Mouse (Mus musculus) neural tube, embryonic 15.5 days (tissue): ENCODE measurements around the gene Tppp3. TPM values are rescaled to one million over a fixed set of nuclear protein-coding genes. Genes with fewer than 3 reads are reported as not detected.
A peak's percentile ranks its signal among the peaks of the same experiment; 100 is the strongest.

ENCODE experiments used
- ATAC-seq: fragments of 200-750 bp; cut with Nextera tagmentation; 2 replicates; pipeline ENCODE4 v1.8.0; 2017; ENCODE audit warnings: mild to moderate bottlenecking, moderate TSS enrichment, moderate library complexity; ENCODE audit not compliant: low FRiP score
- H3K27ac ChIP-seq: fragments of 300-500 bp; sonication (generic); replicated peaks from 2 replicates; pipeline ENCODE4 v1.5.1; 2015; ENCODE audit warnings: mild to moderate bottlenecking, inconsistent platforms
- H3K27me3 ChIP-seq: fragments of 300-500 bp; sonication (generic); replicated peaks from 2 replicates; pipeline ENCODE4 v1.6.1; 2015; ENCODE audit warnings: inconsistent platforms
- H3K36me3 ChIP-seq: fragments of 300-500 bp; sonication (generic); 2 replicates; pipeline ENCODE4 v1.6.1; 2015; ENCODE audit warnings: inconsistent platforms
- H3K4me1 ChIP-seq: fragments of 300-500 bp; sonication (generic); 2 replicates; pipeline ENCODE4 v1.6.1; 2015; ENCODE audit warnings: inconsistent platforms
- H3K4me2 ChIP-seq: fragments of 300-500 bp; sonication (generic); 2 replicates; pipeline ENCODE4 v1.6.1; 2015; ENCODE audit warnings: inconsistent platforms, mild to moderate bottlenecking, moderate library complexity
- H3K4me3 ChIP-seq: fragments of 300-500 bp; sonication (generic); replicated peaks from 2 replicates; pipeline ENCODE4 v1.5.1; 2015; ENCODE audit warnings: mild to moderate bottlenecking, inconsistent platforms
- H3K9ac ChIP-seq: fragments of 300-500 bp; sonication (generic); replicated peaks from 2 replicates; pipeline ENCODE4 v1.6.1; 2015; ENCODE audit warnings: mild to moderate bottlenecking, inconsistent platforms
- H3K9me3 ChIP-seq: fragments of 300-500 bp; sonication (generic); replicated peaks from 2 replicates; pipeline ENCODE4 v1.6.1; 2016; ENCODE audit warnings: inconsistent platforms
- WGBS: fragments of 180-500 bp; shearing (Covaris S2); methylation state at CpG from one replicate; pipeline ENCODE4 v1.1.7; 2015; ENCODE audit warnings: mixed read lengths; 5-methylcytosine and 5-hydroxymethylcytosine counted together
- polyA plus RNA-seq: library from polyadenylated mRNA; unstranded; fragments of >200 nt; fragmentation: Nextera tagmentation; extraction: Ambion mirVana; gene quantifications from 2 replicates; pipeline ENCODE4 v1.2.1, GENCODE M21; 2015

The Tppp3 gene
- polyA plus RNA-seq, 1 experiment from 2014 or later, result 288 TPM

- Histone ChIP-seq H3K9me3 (no peaks in the 10 kb centered on the region), H3K27me3 (peaks cover 5% of the 10 kb centered on the region; the same call in 1 of the 2 replicates), H3K9ac (no peak overlapping the region), H3K4me2 (no peak overlapping the region), H3K27ac (no peak overlapping the region), H3K36me3 (no peaks in the 10 kb centered on the region), H3K4me1 (peaks cover 61% of the 10 kb centered on the region), H3K4me3 (no peak overlapping the region)
- 57% methylated on average over 9 of the region's 9 CpGs for WGBS
- no peak for ATAC-seq
These were observed 1.7 kb upstream of the Tppp3 start for GRCm38 (mm10) chr8:105472983-105473382.

DNA sequence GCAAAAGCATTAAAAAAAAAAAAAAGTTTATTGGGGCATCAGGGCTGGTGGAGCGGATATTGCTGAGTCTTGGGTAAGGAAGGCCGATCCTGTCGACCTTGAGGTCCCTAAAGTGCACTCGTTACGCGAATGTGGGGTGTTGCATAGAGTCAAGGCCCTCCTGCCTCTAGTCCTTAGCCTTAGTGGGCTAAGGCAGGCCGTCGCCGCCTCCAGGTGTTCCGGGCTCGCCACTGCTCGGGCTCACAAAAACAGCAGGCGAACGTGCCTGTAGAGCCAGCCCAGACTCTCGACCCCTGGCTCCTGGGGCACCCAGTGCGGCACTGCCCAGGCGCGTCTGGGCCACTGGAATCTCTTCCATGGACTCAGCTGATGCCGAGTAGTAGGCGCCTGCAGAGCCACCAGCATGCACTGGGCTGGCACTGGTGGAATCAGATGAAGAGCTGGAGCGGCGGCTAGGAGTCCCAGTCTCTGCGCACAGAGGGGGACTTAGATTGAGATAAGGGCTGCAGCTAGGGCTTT is 1.1 kb upstream of the Tppp3 start:
- Histone ChIP-seq H3K4me3 (no peak overlapping the region), H3K9ac (no peak overlapping the region), H3K36me3 (0 out of 2 replicates have a peak, but pooled peaks cover 3% of the 10 kb centered on the region), H3K4me2 (no peak overlapping the region), H3K27me3 (peaks cover 5% of the 10 kb centered on the region; the same call in 1 of the 2 replicates), H3K9me3 (no peaks in the 10 kb centered on the region), H3K4me1 (peaks cover 64% of the 10 kb centered on the region), H3K27ac (no peak overlapping the region)
- WGBS, result 26% methylated on average over 23 of the region's 23 CpGs
- ATAC-seq, result no peak

GRCm38 (mm10) chr8:105470681-105471313 is 529 bp downstream of the Tppp3 start:
- peaks cover 8% of the 10 kb centered on the region; the same call in 1 of the 2 replicates for H3K36me3 ChIP-seq
- WGBS, result 14% methylated on average over 11 of the region's 11 CpGs
- H3K4me3 ChIP-seq, result peak overlapping the region; percentile 45
- ATAC-seq, result peak; percentile 76
- H3K4me1 ChIP-seq, result peaks cover 76% of the 10 kb centered on the region
- peak overlapping the region; percentile 55 for H3K9ac ChIP-seq
- peak overlapping the region; percentile 68 for H3K4me2 ChIP-seq
- no peaks in the 10 kb centered on the region for H3K9me3 ChIP-seq
- H3K27me3 ChIP-seq, result peaks cover 5% of the 10 kb centered on the region; the same call in 1 of the 2 replicates
- H3K27ac ChIP-seq, result peak overlapping the region; percentile 78

DNA sequence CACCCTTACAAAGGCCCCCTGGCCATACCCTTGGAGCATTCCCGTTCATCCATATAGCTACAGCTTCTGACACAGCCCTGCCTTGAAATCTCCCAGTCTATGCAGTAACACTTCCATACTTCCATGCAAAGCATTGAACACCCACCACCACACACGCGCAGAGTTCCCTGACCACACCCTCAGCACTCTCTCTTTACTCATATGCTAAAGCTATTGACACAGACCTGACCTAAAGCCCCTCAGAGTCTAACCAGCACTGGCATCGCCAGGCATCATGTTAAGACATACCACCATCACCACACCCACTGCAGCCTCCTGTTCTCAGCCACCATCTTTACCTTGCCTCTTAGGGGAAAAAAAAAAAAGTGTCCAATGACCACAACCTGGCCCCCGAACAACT is 1.1 kb downstream of the Tppp3 start:
- WGBS, result 49% methylated on average over 5 of the region's 5 CpGs
- H3K9me3 ChIP-seq, result no peaks in the 10 kb centered on the region
- peaks cover 5% of the 10 kb centered on the region; the same call in 1 of the 2 replicates for H3K27me3 ChIP-seq
- no peak for ATAC-seq
- peak overlapping the region; percentile 55 for H3K9ac ChIP-seq
- peak overlapping the region; percentile 78 for H3K27ac ChIP-seq
- peak overlapping the region; percentile 68 for H3K4me2 ChIP-seq
- peak overlapping the region; percentile 45 for H3K4me3 ChIP-seq
- peaks cover 8% of the 10 kb centered on the region; the same call in 1 of the 2 replicates for H3K36me3 ChIP-seq
- H3K4me1 ChIP-seq, result peaks cover 72% of the 10 kb centered on the region

DNA sequence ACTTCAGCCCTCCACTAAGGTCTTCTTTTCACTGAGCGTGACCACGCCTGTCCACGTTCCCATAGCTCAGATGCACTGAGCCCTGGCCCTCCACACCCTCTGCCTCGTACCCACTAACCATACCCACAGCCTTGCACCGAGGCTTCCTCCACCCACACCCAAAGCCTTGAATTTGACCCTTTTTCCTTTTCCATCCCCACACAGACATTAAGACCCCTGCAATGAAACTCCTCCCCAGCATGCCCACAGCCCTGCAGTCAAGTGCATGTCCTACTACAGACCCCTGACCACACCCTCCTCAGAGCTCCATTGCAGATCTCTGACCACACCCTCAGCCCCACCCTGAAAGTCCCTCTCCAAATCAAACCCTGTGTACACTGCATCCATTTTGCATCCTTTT is 1.5 kb downstream of the Tppp3 start:
- Histone ChIP-seq H3K9me3 (no peaks in the 10 kb centered on the region), H3K36me3 (peaks cover 8% of the 10 kb centered on the region; the same call in 1 of the 2 replicates), H3K27ac (peak overlapping the region; percentile 78), H3K9ac (no peak overlapping the region; the same call in 1 of the 2 replicates), H3K4me3 (peak overlapping the region; percentile 45), H3K4me2 (peak overlapping the region; percentile 68), H3K4me1 (peaks cover 67% of the 10 kb centered on the region), H3K27me3 (peaks cover 5% of the 10 kb centered on the region; the same call in 1 of the 2 replicates)
- whole genome bisulfite sequencing, result 67% methylated on average over 5 of the region's 5 CpGs
- no peak for ATAC-seq

GRCm38 (mm10) chr8:105469041-105469695 is 2.2 kb downstream of the Tppp3 start:
- ATAC-seq, result peak; percentile 17; the same call in 1 of the 2 replicates
- H3K4me3 ChIP-seq, result peak overlapping the region; percentile 45
- peaks cover 5% of the 10 kb centered on the region; the same call in 1 of the 2 replicates for H3K27me3 ChIP-seq
- no peak overlapping the region; the same call in 1 of the 2 replicates for H3K9ac ChIP-seq
- H3K9me3 ChIP-seq, result no peaks in the 10 kb centered on the region
- 19% methylated on average over 6 of the region's 6 CpGs for WGBS
- peak overlapping the region; percentile 78 for H3K27ac ChIP-seq
- peaks cover 8% of the 10 kb centered on the region; the same call in 1 of the 2 replicates for H3K36me3 ChIP-seq
- H3K4me1 ChIP-seq, result peaks cover 64% of the 10 kb centered on the region
- H3K4me2 ChIP-seq, result peak overlapping the region; percentile 68

- Histone ChIP-seq H3K27me3 (peaks cover 3% of the 10 kb centered on the region; the same call in 1 of the 2 replicates), H3K9ac (no peak overlapping the region), H3K36me3 (peaks cover 8% of the 10 kb centered on the region; the same call in 1 of the 2 replicates), H3K4me2 (no peak overlapping the region), H3K9me3 (no peaks in the 10 kb centered on the region), H3K27ac (peak overlapping the region; percentile 78; the same call in 1 of the 2 replicates), H3K4me1 (peaks cover 62% of the 10 kb centered on the region), H3K4me3 (no peak overlapping the region)
- 91% methylated on average over 27 of the region's 27 CpGs for WGBS
- ATAC-seq, result no peak
These were observed 3.2 kb downstream of the Tppp3 start for GRCm38 (mm10) chr8:105468002-105468720.

- no peak overlapping the region for H3K9ac ChIP-seq
- H3K9me3 ChIP-seq, result no peaks in the 10 kb centered on the region
- peaks cover 64% of the 10 kb centered on the region for H3K4me1 ChIP-seq
- H3K27me3 ChIP-seq, result no peaks in the 10 kb centered on the region
- ATAC-seq, result no peak
- H3K36me3 ChIP-seq, result peaks cover 8% of the 10 kb centered on the region; the same call in 1 of the 2 replicates
- WGBS, result 95% methylated on average over 10 of the region's 10 CpGs
- H3K4me3 ChIP-seq, result no peak overlapping the region
- H3K4me2 ChIP-seq, result no peak overlapping the region
- H3K27ac ChIP-seq, result peak overlapping the region; percentile 72
These were observed 3.8 kb downstream of the Tppp3 start for GRCm38 (mm10) chr8:105467396-105467985.

DNA sequence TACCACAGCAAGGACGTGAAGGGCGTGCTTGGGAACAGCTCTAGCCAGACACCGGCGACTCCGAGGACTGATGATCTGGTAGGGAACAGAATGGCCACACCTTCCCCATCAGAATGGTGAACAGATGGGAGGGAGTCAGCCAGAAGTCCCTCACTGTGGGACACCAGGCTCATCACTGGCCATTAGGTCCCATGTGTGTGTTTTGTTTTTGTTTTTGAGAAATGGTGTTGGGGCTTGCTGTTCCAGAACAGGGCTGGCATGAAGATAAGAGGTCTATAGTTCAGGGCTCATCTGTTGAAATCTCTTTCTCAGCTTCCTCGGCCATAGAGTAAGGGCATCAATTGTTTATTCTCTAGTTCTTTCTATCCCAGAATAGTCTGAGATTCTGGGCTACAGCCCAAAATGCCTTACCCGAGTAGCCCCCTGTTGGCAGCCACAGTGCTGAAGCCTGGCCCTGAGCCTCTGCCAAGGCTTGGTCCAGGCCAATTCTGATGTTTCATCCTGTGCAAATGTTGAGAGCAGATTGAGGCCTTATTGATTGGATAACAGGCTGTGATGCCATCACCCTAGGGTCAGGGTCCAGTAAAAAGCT is 4.5 kb downstream of the Tppp3 start:
- Histone ChIP-seq H3K9ac (no peak overlapping the region), H3K4me1 (peaks cover 60% of the 10 kb centered on the region), H3K27me3 (no peaks in the 10 kb centered on the region), H3K9me3 (no peaks in the 10 kb centered on the region), H3K4me2 (no peak overlapping the region), H3K4me3 (no peak overlapping the region), H3K36me3 (peaks cover 8% of the 10 kb centered on the region; the same call in 1 of the 2 replicates), H3K27ac (peak overlapping the region; percentile 72)
- ATAC-seq, result no peak
- WGBS, result 69% methylated on average over 7 of the region's 7 CpGs

GRCm38 (mm10) chr8:105466246-105466645 is 5.1 kb downstream of the Tppp3 start:
- Histone ChIP-seq H3K9me3 (no peaks in the 10 kb centered on the region), H3K36me3 (peaks cover 8% of the 10 kb centered on the region; the same call in 1 of the 2 replicates), H3K4me1 (peaks cover 54% of the 10 kb centered on the region), H3K4me2 (no peak overlapping the region), H3K27ac (peak overlapping the region; percentile 72), H3K4me3 (no peak overlapping the region), H3K27me3 (no peaks in the 10 kb centered on the region), H3K9ac (no peak overlapping the region)
- WGBS, result 85% methylated on average over 6 of the region's 6 CpGs
- no peak for ATAC-seq
